Mouse (Mus musculus): ENCODE measurements at regions not wholly inside any gene's neighbourhood (a gene's known extent, or its start where the extent isn't known, plus 50 kb on each side); places are given as distances from the start of the nearest gene placed in this dataset.

DNA sequence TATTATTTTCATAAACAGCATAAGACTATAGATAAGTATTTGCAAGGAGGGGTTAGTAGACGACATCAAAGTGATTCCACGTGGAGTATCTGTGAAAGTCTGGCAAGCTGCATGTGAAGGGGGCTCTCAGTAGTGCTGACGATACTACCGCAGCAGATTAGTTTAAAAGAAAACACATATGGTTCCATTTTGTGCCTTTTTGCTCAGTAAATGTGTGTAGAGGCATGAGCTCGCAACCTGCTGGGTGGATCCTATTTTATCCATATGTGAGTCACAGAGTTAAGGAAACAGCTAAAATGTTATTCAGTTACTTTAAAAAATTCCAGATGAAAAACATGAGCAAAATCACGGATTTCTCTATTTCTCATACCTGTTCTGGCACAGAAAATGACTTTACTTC lies 325.4 kb downstream of the Tfec start:
- no peak for DNase-seq (ENCODE audit: low spot score)

- DNase-seq (ENCODE audit: low spot score): peak; percentile 25
Measured at GRCm38 (mm10) chr6:16551945-16552673, 346.1 kb downstream of the Tfec start.

GRCm38 (mm10) chr6:16551131-16551530 lies 347.1 kb downstream of the Tfec start:
- no peak for DNase-seq (ENCODE audit: low spot score)

DNA sequence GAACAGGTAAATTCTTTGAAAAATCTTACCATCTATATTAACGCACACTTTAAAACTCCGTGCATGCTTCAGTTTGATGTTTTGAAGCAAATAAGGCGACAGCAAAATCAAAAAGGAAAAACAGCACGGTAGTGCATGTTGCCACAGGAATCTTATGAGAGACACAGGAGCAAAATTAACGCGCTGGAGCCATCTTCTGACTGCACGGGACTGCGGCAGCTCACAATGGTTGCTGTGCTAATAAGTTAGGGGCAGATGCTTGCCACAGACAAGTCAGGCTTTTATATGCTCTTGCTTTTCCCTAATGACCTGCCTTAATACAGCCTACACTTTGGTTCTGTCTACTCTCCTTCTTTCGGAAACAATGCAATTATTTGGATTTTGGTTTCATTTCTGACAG lies 347.8 kb downstream of the Tfec start:
- peak; percentile 8 for DNase-seq (ENCODE audit: low spot score)

GRCm38 (mm10) chr6:16514054-16514453 lies 384.2 kb downstream of the Tfec start:
- DNase-seq (ENCODE audit: low spot score): no peak

GRCm38 (mm10) chr6:16513541-16513940 lies 384.7 kb downstream of the Tfec start:
- DNase-seq (ENCODE audit: low spot score): no peak

- no peak for DNase-seq (ENCODE audit: low spot score)
Measured at GRCm38 (mm10) chr6:16503836-16504235, 394.4 kb downstream of the Tfec start.

GRCm38 (mm10) chr6:16487015-16487630 lies 411.1 kb downstream of the Tfec start:
- DNase-seq (ENCODE audit: low spot score): no peak

- DNase-seq (ENCODE audit: low spot score): no peak
Measured at GRCm38 (mm10) chr6:16483295-16483694, 414.9 kb downstream of the Tfec start.

DNA sequence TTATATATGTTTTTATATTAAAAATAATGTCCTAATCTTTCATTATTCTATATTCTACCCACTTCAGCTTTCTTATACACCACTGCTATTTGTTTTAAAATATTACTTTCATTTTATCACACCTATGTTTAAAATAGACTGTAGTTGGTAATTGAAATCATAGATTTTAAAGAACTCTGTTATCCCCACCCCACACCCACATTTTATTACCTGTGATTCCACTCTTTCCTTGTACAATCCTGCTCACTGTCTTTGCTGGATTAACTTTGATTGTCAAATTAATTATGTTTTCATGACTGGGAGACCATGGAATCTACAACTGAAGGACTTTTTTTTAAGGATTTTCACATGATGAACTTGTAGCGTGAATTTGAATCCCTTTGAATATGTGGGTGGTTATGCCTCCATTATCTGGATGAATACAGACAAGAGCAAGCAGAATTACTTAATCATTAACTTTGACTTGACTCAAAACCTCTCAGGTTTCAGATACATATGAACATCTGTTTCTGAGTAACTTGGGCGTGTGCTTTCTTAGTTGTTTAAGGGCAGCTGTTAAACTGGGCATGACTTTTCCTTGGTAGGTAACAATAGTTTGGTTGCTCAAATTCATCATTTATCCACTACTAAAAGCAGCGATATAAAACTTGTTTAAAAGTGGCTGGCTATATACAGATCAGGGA lies 429.4 kb downstream of the Tfec start:
- no peak for DNase-seq (ENCODE audit: low spot score)

DNA sequence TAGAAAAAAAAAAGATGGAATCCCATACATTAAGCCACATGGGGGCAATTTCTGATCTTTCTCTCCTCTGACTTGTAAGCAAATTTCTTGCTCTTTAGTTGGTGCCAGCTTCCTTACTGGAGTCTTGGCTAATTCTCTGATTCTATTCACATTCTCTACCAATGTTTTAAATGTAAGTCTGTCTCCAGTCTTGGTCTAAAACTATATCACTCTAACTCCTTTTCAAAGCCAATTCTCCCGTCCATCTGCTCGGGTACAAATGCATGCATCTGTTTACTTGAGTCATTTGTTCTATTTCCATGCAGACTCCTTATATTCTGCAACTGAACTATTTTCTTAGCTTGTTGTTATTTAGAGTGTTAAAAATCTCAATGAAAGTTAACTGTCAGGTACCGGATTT lies 440.0 kb downstream of the Tfec start:
- DNase-seq (ENCODE audit: low spot score): no peak

All from ovary, adult 18-20 months (tissue).